Mouse (Mus musculus): Measurements from ENCODE around the gene Ogdhl.

DNA sequence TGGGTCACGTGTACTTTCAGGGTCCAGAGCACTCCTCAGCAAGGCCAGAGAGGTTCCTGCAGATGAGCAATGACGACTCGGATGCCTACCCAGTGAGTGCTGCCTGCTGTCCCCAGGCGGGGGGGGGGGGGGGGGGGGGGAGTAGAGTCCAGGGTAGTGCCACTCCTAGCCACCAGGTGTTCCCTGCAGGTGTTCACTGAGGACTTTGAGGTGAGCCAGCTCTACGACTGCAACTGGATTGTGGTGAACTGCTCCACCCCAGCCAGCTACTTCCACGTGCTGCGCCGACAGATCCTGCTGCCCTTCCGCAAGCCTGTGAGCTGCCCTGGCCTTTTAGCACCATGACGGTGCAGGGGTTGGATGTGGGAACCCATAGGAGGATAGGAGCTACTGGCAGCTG, 22.9 kb downstream of the Ogdhl start:
- no peak for TF ChIP-seq CTCF (IDR thresholded peaks at IDR 0.05; ENCODE audit: extremely low read depth, insufficient read length, insufficient replicate concordance, low read depth, low read length)
- TF ChIP-seq POLR2A (IDR thresholded peaks at IDR 0.05; ENCODE audit: low read depth, low read length) = no peak

Data from small intestine, adult 2 months (tissue).